Mouse (Mus musculus): ENCODE results near the gene Zc3hav1.

Gene Zc3hav1

GRCm38 (mm10) chr6:38292871-38293646, 61.3 kb downstream of the Zc3hav1 start:
- DNase-seq: no peak

GRCm38 (mm10) chr6:38284422-38284821, 70.0 kb downstream of the Zc3hav1 start:
- no peak for DNase-seq

GRCm38 (mm10) chr6:38264466-38264865, 89.9 kb downstream of the Zc3hav1 start:
- no peak for DNase-seq

GRCm38 (mm10) chr6:38263393-38264159, 90.8 kb downstream of the Zc3hav1 start:
- DNase-seq: no peak

GRCm38 (mm10) chr6:38261877-38262276, 92.5 kb downstream of the Zc3hav1 start:
- DNase-seq: no peak

- peak; percentile 82 for DNase-seq
These were observed 96.9 kb downstream of the Zc3hav1 start for GRCm38 (mm10) chr6:38257506-38257905.

GRCm38 (mm10) chr6:38256793-38257192, 97.6 kb downstream of the Zc3hav1 start:
- DNase-seq: no peak

- no peak for DNase-seq
These were observed 98.6 kb downstream of the Zc3hav1 start for GRCm38 (mm10) chr6:38255794-38256193.

Measured in kidney, adult 11 months (tissue).